Mouse (Mus musculus) adrenal gland, postnatal 4 days (tissue): ENCODE measurements around the gene Krt23. TPM values are rescaled to one million over a fixed set of nuclear protein-coding genes. Genes with fewer than 3 reads are reported as not detected.

Experiments used
- DNase-seq, 2 experiments: peaks; one replicate each; pipeline ENCODE4 v3.0.0; 2021 to 2022; ENCODE audit warnings: low spot score in 2 of 2, mixed read lengths in 2 of 2
- long read RNA-seq, 2 experiments: library from polyadenylated mRNA; stranded (forward); transcript quantifications; one replicate each; pipeline ENCODE4 v2.0.0; 2021
- total RNA-seq, 2 experiments: library from RNA; stranded (reverse); gene quantifications; 2 replicates each; pipeline ENCODE4 v1.2.3; 2021

The Krt23 gene
- 1 to 10 TPM in 1 of 2 experiments, under 1 TPM in 1; 0.62 to 3.1 TPM for total RNA-seq
- long read RNA-seq, experiment 1, partial matches to known transcripts, result 0 of 1 reads
- long read RNA-seq, experiment 1, other reads (novel, unspliced or antisense), result 0 of 1 reads
- long read RNA-seq, experiment 2, result 0 reads

DNA sequence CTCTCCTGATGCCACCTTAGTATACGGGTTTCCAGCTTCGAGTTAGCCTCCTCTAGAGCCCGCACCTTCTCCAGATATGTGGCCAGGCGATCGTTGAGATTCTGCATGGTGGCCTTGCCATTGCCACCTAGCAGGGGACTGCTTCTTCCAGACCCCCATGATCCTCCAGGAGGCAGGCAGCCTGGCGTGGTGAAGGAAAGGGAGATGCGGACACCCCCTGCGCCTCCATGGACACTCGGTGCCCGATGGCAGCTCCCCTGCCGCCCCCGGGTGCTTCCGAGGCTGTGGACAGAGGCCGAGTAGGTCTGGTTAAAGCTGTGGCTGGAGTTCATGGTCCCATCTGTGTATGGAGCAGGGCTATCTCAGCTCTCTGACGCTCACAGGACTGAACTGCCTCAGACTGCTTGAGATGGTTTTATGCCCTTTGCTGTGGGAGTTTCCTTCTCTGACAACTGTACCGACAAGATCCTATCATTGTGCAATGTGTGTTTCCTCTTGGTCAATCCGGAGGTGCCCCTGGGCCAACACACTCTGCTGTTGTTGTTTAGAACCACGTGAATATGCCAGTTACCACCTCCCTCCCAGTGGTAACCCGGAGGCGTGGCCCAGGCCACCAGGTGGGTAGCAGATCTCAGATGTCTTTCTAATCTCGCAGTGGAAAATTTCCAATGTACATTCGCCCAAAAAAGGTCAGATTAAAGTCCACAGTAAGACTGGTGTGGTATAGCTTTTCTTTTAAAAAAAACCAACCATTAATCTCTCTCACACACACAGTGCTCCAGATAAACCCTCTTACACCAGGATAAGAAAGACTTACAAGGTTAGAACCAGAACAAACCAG, at the start of gene Krt23:
Gene Krt23 (minus strand): TSS at position 405 of the 841 bp plus-strand sequence.
- no peak for DNase-seq

- peak in 1 of 2 experiments; percentile 11 for DNase-seq
These were observed 46.8 kb upstream of the Krt23 start for GRCm38 (mm10) chr11:99539721-99540120.

DNA sequence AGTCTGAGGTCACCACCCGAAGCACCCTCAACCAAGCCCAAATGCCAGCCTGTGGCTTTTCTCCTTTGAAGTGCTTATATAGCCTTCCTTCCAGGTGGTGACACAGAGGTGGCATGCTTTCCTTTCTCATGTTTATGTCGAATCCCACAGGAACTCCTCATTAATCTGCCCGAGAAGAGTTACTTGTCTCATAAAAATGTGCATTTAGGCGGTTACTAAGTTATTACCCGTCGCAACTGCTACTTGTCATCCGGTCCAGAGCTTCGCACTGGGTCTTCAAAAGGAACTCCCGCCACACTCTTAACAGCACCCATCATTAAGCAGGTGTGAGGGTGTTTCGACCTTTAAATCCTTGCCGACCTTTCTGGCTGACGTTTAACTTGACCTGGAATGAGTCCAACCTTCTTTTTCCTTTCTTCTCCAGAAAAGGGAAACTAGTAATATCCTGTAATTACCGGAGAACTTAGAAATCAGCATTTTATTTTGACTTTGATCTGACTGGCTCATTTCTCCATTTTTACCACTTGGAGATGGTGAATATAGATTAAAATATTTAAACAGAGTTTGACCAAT, 28.4 kb upstream of the Krt23 start, which contains the start of gene Krt39:
Gene Krt39 (minus strand): TSS at position 51 of the 573 bp plus-strand sequence.
- DNase-seq, result no peak

- no peak for DNase-seq
These were observed 21.2 kb upstream of the Krt23 start for GRCm38 (mm10) chr11:99514098-99514497.

GRCm38 (mm10) chr11:99500095-99500805, 7.3 kb upstream of the Krt23 start:
- DNase-seq, result no peak

- DNase-seq, result no peak
These were observed 3.5 kb upstream of the Krt23 start for GRCm38 (mm10) chr11:99496460-99496859.

GRCm38 (mm10) chr11:99494741-99495140, 1.8 kb upstream of the Krt23 start:
- DNase-seq, result no peak

DNA sequence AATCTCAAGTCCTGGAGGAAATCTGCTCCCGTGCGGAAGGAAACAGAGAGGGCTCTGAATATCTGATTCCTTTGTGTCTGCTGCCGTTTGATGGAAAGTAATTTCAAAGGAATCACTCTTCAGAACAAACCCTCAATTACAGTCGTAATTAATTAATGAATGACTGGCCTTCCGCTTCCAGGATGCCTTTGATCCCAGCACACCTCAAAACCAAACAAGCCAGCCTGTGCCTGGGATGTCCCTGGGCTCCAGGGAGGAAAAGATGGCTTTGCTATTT, 575 bp upstream of the Krt23 start:
- DNase-seq, result no peak

GRCm38 (mm10) chr11:99491040-99491439, 1.9 kb downstream of the Krt23 start:
- DNase-seq, result no peak

GRCm38 (mm10) chr11:99490624-99491023, 2.3 kb downstream of the Krt23 start:
- DNase-seq, result no peak

GRCm38 (mm10) chr11:99489233-99489632, 3.7 kb downstream of the Krt23 start:
- no peak for DNase-seq

GRCm38 (mm10) chr11:99474981-99475380, 18.0 kb downstream of the Krt23 start:
- DNase-seq, result no peak

DNA sequence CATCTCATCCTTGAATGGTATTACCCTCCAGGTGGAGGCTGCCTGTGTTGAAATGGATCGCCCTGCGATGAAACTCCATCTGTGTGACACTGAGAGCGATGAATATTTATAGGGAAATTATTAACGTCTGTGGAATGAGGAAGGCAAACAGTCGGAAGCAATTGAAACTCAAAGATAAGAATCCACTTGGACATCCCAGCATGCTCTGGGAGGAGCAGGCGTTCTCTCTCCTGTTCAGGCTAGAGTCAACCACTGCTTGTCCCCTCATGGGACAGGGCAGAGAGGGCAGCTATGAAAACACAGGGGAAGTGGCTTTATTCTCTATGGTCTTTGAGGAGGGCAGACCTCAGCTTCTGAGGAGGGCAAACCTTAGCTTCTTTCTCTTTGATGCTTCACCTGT, 19.5 kb downstream of the Krt23 start:
- no peak for DNase-seq

DNA sequence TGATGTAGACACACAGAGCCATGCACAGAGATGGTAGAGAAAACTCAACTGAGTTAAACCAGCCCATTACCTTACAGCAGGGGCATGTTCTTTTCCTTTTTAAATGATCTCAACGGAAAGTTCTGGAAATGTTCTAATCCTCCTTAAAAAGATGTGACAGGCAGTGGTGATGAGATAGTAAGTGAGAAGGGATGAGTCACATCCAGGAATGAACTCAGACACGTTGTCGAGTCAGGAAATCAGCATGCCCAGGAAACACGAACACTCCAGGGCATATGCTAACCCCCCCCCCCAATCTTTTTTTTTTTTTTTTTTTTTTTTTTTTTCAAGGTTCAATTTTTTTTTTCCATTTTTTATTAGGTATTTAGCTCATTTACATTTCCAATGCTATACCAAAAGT, 20.5 kb downstream of the Krt23 start:
- DNase-seq, result no peak

- DNase-seq, result no peak
These were observed 21.0 kb downstream of the Krt23 start for GRCm38 (mm10) chr11:99471946-99472345.

DNA sequence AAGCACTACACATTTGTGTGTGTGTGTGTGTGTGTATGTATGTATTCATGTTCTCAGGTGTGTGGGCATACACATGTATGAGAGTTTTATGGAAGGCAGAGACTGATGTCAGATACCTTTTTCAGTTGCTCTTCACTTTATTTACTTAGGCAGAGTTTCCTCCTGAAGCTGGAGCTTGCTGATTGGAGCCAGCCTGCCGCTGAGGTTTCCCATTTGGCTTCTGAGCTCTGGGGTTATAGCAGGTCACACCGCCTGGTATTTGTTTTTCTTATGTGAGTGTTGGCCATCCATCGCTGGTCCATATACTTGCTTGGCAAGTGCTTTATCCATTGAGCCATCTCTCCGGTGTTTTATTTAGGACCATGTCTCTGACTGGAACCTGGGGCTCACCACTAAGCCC, 23.7 kb downstream of the Krt23 start:
- DNase-seq, result no peak

- DNase-seq, result no peak
These were observed 24.4 kb downstream of the Krt23 start for GRCm38 (mm10) chr11:99468566-99468965.

- no peak for DNase-seq
These were observed 26.6 kb downstream of the Krt23 start for GRCm38 (mm10) chr11:99466316-99466715.

DNA sequence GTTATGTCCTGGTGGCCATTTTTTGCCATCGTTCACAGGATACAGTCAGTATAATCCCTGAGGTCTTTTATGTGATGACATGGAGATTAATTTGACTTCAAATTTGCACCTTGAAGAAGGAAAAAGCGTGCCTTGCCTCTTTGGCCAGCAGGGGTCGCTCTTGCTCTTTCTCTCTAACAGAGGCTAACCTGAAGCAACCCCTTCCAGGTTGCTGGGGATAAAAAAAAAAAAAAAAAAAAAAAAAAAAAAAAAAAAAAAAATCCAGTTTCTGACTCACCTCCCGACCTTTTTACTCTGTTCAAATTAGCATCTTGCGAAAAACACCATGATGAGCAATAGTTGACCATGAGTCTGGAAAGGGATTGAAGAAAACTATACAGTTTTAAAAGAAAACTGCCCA, 28.1 kb downstream of the Krt23 start:
- DNase-seq, result peak; percentile 63 to 68

GRCm38 (mm10) chr11:99463155-99463554, 29.8 kb downstream of the Krt23 start:
- DNase-seq, result peak; percentile 7 to 27

DNA sequence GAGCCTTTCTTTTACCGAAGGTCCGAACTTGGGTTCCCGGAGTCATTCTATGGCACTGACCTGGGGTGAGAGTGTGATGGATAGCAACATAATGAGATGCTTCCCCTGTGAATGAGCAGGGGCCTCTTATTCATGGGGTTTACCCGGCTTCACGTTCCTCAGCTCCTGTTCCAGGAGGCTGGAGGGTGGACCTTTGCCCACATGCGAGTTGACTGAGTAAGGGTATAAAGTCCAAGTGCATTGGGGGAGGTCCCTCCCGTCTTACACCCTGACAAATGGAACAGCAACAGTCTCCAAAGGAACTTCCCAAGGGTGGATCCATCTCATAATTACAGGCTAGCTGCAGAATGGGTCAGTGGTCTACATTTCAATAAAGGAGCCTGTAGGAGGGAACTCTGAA, 31.2 kb downstream of the Krt23 start:
- DNase-seq, result no peak

DNA sequence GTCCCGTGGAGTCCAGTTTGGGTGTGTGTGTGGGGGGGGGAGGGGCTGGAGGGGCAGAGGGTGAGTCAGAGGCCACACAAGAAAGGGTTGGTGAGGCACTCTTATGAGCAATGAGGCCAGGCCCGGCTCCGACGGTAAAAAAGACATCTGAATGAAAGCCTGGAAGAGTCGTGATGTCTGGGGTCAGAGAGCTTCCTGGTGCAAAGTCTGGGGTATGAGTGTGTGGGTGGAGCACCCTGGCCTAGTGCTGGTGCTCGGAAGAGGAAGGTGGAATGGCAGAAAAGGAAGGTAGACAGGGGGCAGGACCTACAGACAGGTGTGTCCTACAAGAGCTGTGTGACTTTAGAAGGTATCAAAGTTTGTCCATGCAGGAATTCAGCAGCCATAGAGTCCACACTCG, 34.0 kb downstream of the Krt23 start:
- DNase-seq, result no peak
